ENCODE assay signal across 11 mouse cellular contexts in genomic region chr14:86327646-86328045, GRCm38 (mm10).
DNase-seq lines count a peak whose midpoint lies in the region; ATAC-seq and TF ChIP-seq lines count a peak whose summit lies in the region.
"Had no signal": no experiment of that assay in that cellular context is flagged by ENCODE, and none has a peak within 500 bp of the region (broad histone marks: within the 10 kb centered on the region; RNA-seq: fewer than 3 reads in every experiment).

No protein-coding gene starts in this region.

- no peaks in the 10 kb centered on the region for H3K9me3 ChIP-seq in forebrain, embryonic 12.5 days
- no peaks in the 10 kb centered on the region for H3K9me3 ChIP-seq in forebrain, embryonic 11.5 days (ENCODE audit: control insufficient read depth, low read length)
- no peaks in the 10 kb centered on the region for H3K9me3 ChIP-seq in hindbrain, embryonic 10.5 days
- no peaks in the 10 kb centered on the region for H3K9me3 ChIP-seq in stomach, postnatal 0 days (ENCODE audit: control insufficient read depth, low read length)
- H3K9me3 ChIP-seq: intestine, embryonic 15.5 days; limb, embryonic 13.5 days had no signal

- no peak overlapping the region for H3K4me3 ChIP-seq in forebrain, embryonic 12.5 days (replicated peaks)
- no peak overlapping the region for H3K4me3 ChIP-seq in forebrain, embryonic 11.5 days (ENCODE audit: low read depth, low read length)
- no peak overlapping the region for H3K4me3 ChIP-seq in hindbrain, embryonic 10.5 days
- H3K4me3 ChIP-seq in stomach, postnatal 0 days (ENCODE audit: low read depth, low read length) = no peak overlapping the region
- H3K4me3 ChIP-seq: intestine, embryonic 15.5 days; limb, embryonic 13.5 days had no signal

- no peak for TF ChIP-seq CTCF in stomach, postnatal 0 days (IDR thresholded peaks at IDR 0.05; ENCODE audit: low read depth)

- no peak for TF ChIP-seq EP300 in stomach, postnatal 0 days (optimal IDR thresholded peaks at IDR 0.05)

- H3K36me3 ChIP-seq in forebrain, embryonic 12.5 days (replicated peaks) = no peaks in the 10 kb centered on the region
- no peaks in the 10 kb centered on the region for H3K36me3 ChIP-seq in forebrain, embryonic 11.5 days (ENCODE audit: control insufficient read depth, insufficient read depth, low read length)
- no peaks in the 10 kb centered on the region for H3K36me3 ChIP-seq in hindbrain, embryonic 10.5 days
- H3K36me3 ChIP-seq in stomach, postnatal 0 days (ENCODE audit: control insufficient read depth, insufficient read depth, low read length) = no peaks in the 10 kb centered on the region
- H3K36me3 ChIP-seq: intestine, embryonic 15.5 days; limb, embryonic 13.5 days had no signal

- no peak overlapping the region for H3K4me2 ChIP-seq in forebrain, embryonic 12.5 days
- H3K4me2 ChIP-seq in forebrain, embryonic 11.5 days (ENCODE audit: low read depth, low read length, severe bottlenecking) = no peak overlapping the region
- H3K4me2 ChIP-seq in stomach, postnatal 0 days (replicated peaks; ENCODE audit: low read depth) = no peak overlapping the region
- H3K4me2 ChIP-seq: intestine, embryonic 15.5 days; limb, embryonic 13.5 days had no signal

- no peaks in the 10 kb centered on the region for H3K27me3 ChIP-seq in forebrain, embryonic 12.5 days
- no peaks in the 10 kb centered on the region for H3K27me3 ChIP-seq in forebrain, embryonic 11.5 days (ENCODE audit: control insufficient read depth, insufficient read depth, low read length)
- no peaks in the 10 kb centered on the region for H3K27me3 ChIP-seq in hindbrain, embryonic 10.5 days (ENCODE audit: insufficient read depth, poor library complexity, severe bottlenecking)
- no peaks in the 10 kb centered on the region for H3K27me3 ChIP-seq in stomach, postnatal 0 days (ENCODE audit: control insufficient read depth, insufficient read depth, low read length)
- H3K27me3 ChIP-seq: intestine, embryonic 15.5 days; limb, embryonic 13.5 days had no signal

- no peaks in the 10 kb centered on the region for H3K4me1 ChIP-seq in forebrain, embryonic 12.5 days
- H3K4me1 ChIP-seq in forebrain, embryonic 11.5 days (replicated peaks; ENCODE audit: control insufficient read depth, insufficient read depth, low read length) = no peaks in the 10 kb centered on the region
- H3K4me1 ChIP-seq in hindbrain, embryonic 10.5 days (replicated peaks) = 0 out of 2 replicates have a peak, but pooled peaks cover 3% of the 10 kb centered on the region
- no peaks in the 10 kb centered on the region for H3K4me1 ChIP-seq in stomach, postnatal 0 days (replicated peaks; ENCODE audit: control insufficient read depth, insufficient read depth)
- H3K4me1 ChIP-seq: intestine, embryonic 15.5 days; limb, embryonic 13.5 days had no signal

- DNase-seq in forebrain, embryonic 11.5 days (ENCODE audit: low spot score) = no peak
- DNase-seq in hindbrain, embryonic 10.5 days (ENCODE audit: low spot score) = peak; percentile 10
- DNase-seq in layer of hippocampus, postnatal 25 days (ENCODE audit: extremely low spot score in 1 of 2, low spot score in 1 of 2) = peak; percentile 33 to 38
- DNase-seq in right cerebral cortex, postnatal 10 days (ENCODE audit: low spot score in 2 of 2) = peak; percentile 46 to 59
- DNase-seq in urinary bladder, postnatal 4 days (ENCODE audit: low spot score in 2 of 2) = no peak
- DNase-seq in natural killer cell, adult 2 months (ENCODE audit: low spot score in 2 of 2) = no peak
- no peak for DNase-seq in stomach, postnatal 0 days (ENCODE audit: low spot score)
- DNase-seq: heart, adult 11 months had no signal

- WGBS in forebrain, embryonic 12.5 days = 61% methylated on average over 9 of the region's 9 CpGs
- 66% methylated on average over 9 of the region's 9 CpGs for WGBS in forebrain, embryonic 11.5 days
- WGBS in hindbrain, embryonic 10.5 days = 59% methylated on average over 9 of the region's 9 CpGs
- WGBS in stomach, postnatal 0 days = 71% methylated on average over 9 of the region's 9 CpGs

- no peak overlapping the region for H3K27ac ChIP-seq in forebrain, embryonic 12.5 days
- H3K27ac ChIP-seq in forebrain, embryonic 11.5 days (ENCODE audit: low read depth, low read length) = no peak overlapping the region
- no peak overlapping the region for H3K27ac ChIP-seq in hindbrain, embryonic 10.5 days
- H3K27ac ChIP-seq in stomach, postnatal 0 days (replicated peaks) = no peak overlapping the region
- H3K27ac ChIP-seq: intestine, embryonic 15.5 days; limb, embryonic 13.5 days had no signal

- H3K9ac ChIP-seq in forebrain, embryonic 12.5 days = no peak overlapping the region
- H3K9ac ChIP-seq in forebrain, embryonic 11.5 days (ENCODE audit: low read length) = no peak overlapping the region
- H3K9ac ChIP-seq in stomach, postnatal 0 days (ENCODE audit: low read length) = no peak overlapping the region
- H3K9ac ChIP-seq: intestine, embryonic 15.5 days; limb, embryonic 13.5 days had no signal

- peak; percentile 68; the same call in 1 of the 2 replicates for ATAC-seq in forebrain, embryonic 12.5 days (ENCODE audit: low FRiP score)
- ATAC-seq in forebrain, embryonic 11.5 days (replicated peaks; ENCODE audit: low FRiP score) = no peak
- ATAC-seq in stomach, postnatal 0 days (ENCODE audit: low FRiP score, low TSS enrichment) = no peak
- ATAC-seq: intestine, embryonic 15.5 days had no signal

Comparison
In these comparisons a context has a peak if more than half of its experiments do, and no peak if none do; other contexts are left out.
1. DNase-seq: peak in hindbrain, embryonic 10.5 days (single experiment), layer of hippocampus, postnatal 25 days (2 of 2) and right cerebral cortex, postnatal 10 days (2 of 2); none in forebrain, embryonic 11.5 days (single experiment), urinary bladder, postnatal 4 days (0 of 2), natural killer cell, adult 2 months (0 of 2) and stomach, postnatal 0 days (single experiment).